Mouse (Mus musculus) hindbrain, embryonic 16.5 days (tissue): ENCODE data around the gene Dcaf5. TPM values are rescaled to one million over a fixed set of nuclear protein-coding genes. Genes with fewer than 3 reads are reported as not detected.
A peak's percentile ranks its signal among the peaks of the same experiment; 100 is the strongest.
"Not testable (repeated sequence)": the region's sequence is repeated elsewhere in the genome, so short reads cannot be mapped to it uniquely, and the experiment has no call there.

Experiments used
- ATAC-seq: fragments of 200-750 bp; cut with Nextera tagmentation; 2 replicates; pipeline ENCODE4 v1.8.0; 2017; ENCODE audit warnings: moderate TSS enrichment, moderate library complexity
- H3K27ac ChIP-seq: fragments of 300-500 bp; sonication (generic); 2 replicates; pipeline ENCODE4 v1.5.1; 2014; ENCODE audit warnings: low read depth, mild to moderate bottlenecking, control low read depth, low read length, moderate library complexity
- H3K27me3 ChIP-seq: fragments of 300-500 bp; sonication (generic); replicated peaks from 2 replicates; pipeline ENCODE4 v1.6.1; 2014; ENCODE audit warnings: low read length; ENCODE audit not compliant: control insufficient read depth, insufficient read depth
- H3K36me3 ChIP-seq: fragments of 300-500 bp; sonication (generic); 2 replicates; pipeline ENCODE4 v1.6.1; 2014; ENCODE audit warnings: mild to moderate bottlenecking, low read length, moderate library complexity, mixed read lengths; ENCODE audit not compliant: control insufficient read depth, insufficient read depth
- H3K4me1 ChIP-seq: fragments of 300-500 bp; sonication (generic); 2 replicates; pipeline ENCODE4 v1.6.1; 2014; ENCODE audit warnings: low read depth, low read length; ENCODE audit not compliant: control insufficient read depth, insufficient read depth
- H3K4me2 ChIP-seq: fragments of 300-500 bp; sonication (generic); 2 replicates; pipeline ENCODE4 v1.6.1; 2014; ENCODE audit warnings: mild to moderate bottlenecking, low read length, control low read depth, moderate library complexity
- H3K4me3 ChIP-seq: fragments of 300-500 bp; sonication (generic); 2 replicates; pipeline ENCODE4 v1.5.1; 2014; ENCODE audit warnings: mild to moderate bottlenecking, low read length, control low read depth, moderate library complexity
- H3K9ac ChIP-seq: fragments of 300-500 bp; sonication (generic); 2 replicates; pipeline ENCODE4 v1.6.1; 2014; ENCODE audit warnings: low read depth, mild to moderate bottlenecking, control low read depth, low read length, moderate library complexity
- H3K9me3 ChIP-seq: fragments of 300-500 bp; sonication (generic); 2 replicates; pipeline ENCODE4 v1.6.1; 2014; ENCODE audit warnings: mild to moderate bottlenecking, low read length, moderate library complexity; ENCODE audit not compliant: control insufficient read depth
- WGBS: fragments of 180-500 bp; shearing (Covaris S2); extraction: QIAGEN DNeasy Blood & Tissue Kit; methylation state at CpG from one replicate; pipeline ENCODE4 v1.1.7; 2014; 5-methylcytosine and 5-hydroxymethylcytosine counted together
- polyA plus RNA-seq: library from polyadenylated mRNA; unstranded; fragments of >200 nt; fragmentation: Nextera tagmentation; extraction: Ambion mirVana; gene quantifications from 2 replicates; pipeline ENCODE4 v1.2.1, GENCODE M21; 2015

Dcaf5 gene
- polyA plus RNA-seq = 19.4 and 23.6 TPM in 2 replicates

DNA sequence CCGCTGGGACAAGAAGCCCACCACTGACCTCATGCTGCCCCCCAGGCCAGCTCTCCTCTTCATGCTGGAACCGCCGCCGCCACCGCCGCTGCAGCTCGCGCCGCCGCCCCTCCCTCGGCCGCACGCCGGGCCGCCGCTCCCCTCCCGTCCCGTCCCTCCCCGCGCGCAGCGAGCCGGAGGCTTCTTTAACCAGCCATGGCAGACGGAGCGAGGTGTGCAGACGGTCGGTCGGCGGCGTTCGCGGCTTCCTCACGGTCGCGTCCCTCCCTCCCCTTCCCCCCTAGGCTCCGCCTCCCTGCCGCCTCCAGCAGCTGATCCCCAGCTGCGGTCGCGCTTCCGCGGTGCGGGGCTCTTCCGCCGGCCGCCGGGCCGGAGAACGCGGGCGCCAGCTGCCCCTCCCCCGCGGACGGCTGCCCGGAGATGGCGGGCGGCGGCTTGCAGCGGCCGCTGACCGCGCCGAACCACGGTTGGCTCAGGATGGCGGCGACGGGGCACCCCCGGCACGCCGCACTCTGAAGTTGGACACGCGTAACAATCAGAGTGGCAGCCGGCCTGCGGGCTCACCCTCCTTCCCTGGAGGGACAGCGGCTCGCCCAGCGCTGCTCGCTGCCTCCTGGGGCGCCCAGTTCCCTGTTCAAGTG, at the start of gene Dcaf5:
TSS of gene Dcaf5 (minus strand) at position 266 of the 641 bp plus-strand sequence.
- no peaks in the 10 kb centered on the region for H3K27me3 ChIP-seq
- peak within 1 kb of the TSS; percentile 51 for H3K4me2 ChIP-seq
- 0 out of 2 replicates have a peak, but pooled peaks cover 2% of the 10 kb centered on the region for H3K36me3 ChIP-seq
- H3K9me3 ChIP-seq = no peaks in the 10 kb centered on the region
- 1% methylated on average over 57 of the region's 79 CpGs for WGBS
- peaks cover 12% of the 10 kb centered on the region for H3K4me1 ChIP-seq
- H3K9ac ChIP-seq = peak within 1 kb of the TSS; percentile 84
- peak within 1 kb of the TSS; percentile 69 for H3K4me3 ChIP-seq
- H3K27ac ChIP-seq = peak within 1 kb of the TSS; percentile 97
- ATAC-seq = peak; percentile 85

DNA sequence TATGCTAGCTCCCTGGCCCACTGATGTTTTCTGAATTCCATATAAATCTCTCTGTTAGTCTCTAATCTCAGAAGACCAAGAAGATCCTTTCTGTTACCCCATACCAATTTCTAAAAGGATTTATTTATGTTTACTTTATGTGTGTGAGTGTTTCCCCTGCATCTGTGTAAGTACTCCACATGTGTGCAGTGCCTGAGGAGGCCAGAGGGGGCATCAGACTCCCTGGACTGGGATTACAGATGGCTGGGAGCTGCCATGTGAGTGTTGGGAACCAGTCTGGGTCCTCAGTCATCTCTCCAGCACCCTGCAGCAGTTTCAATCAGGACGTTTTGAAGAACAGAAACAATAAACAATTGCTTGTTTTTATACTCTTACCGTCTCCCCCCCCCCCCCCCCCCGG, 47.0 kb upstream of the Dcaf5 start:
- Histone ChIP-seq H3K9ac (no peak overlapping the region), H3K27me3 (no peaks in the 10 kb centered on the region), H3K27ac (no peak overlapping the region), H3K36me3 (peaks cover 2% of the 10 kb centered on the region; the same call in 1 of the 2 replicates), H3K4me1 (no peaks in the 10 kb centered on the region), H3K4me2 (no peak overlapping the region), H3K4me3 (no peak overlapping the region), H3K9me3 (no peaks in the 10 kb centered on the region)
- 78% methylated on average over 3 of the region's 3 CpGs for WGBS
- ATAC-seq = no peak

DNA sequence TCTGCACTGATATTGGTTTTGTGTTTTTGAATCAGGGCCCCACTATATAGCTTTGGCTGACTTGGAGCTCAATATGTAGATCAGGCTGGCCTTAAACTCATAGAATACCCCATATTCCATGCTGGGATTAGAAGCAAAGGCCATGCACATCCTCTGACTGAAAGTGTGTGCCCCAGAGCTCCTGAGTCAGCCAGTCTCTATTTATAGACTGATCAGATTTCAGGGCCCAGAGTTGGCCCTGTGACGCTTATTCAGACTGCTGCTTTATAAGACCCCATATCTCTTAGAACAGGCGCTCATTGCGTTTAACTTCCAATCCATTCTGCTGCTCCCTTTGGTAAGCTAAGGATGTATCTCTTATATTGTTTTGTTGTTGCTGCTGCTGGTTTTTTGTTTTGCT, 43.6 kb upstream of the Dcaf5 start:
- no peak overlapping the region for H3K4me2 ChIP-seq
- no peak overlapping the region for H3K4me3 ChIP-seq
- WGBS = 93% methylated on average over 3 of the region's 3 CpGs
- no peak for ATAC-seq
- H3K27me3 ChIP-seq = no peaks in the 10 kb centered on the region
- no peak overlapping the region for H3K27ac ChIP-seq
- H3K36me3 ChIP-seq = no peaks in the 10 kb centered on the region; the same call in 1 of the 2 replicates
- H3K9me3 ChIP-seq = no peaks in the 10 kb centered on the region
- no peaks in the 10 kb centered on the region for H3K4me1 ChIP-seq
- H3K9ac ChIP-seq = no peak overlapping the region

DNA sequence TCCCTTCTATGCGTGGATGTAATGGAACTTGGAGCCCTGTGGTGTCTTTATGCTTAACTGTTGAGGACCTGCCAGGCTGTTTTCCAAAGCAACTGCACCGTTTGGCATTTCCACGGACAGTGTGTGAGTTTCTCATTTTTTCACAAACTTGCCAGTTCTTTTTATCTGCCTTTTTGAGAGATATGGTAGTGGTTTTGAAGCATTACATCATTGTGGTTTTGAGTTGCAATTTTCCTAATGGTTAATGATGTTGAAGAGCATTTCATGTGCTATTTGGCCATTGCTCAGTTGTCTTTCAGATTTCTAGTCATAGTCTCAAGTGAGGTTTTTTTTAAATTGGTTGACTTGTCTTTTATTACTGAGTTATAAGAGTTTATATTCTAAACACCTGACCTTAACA, 37.3 kb upstream of the Dcaf5 start:
- Histone ChIP-seq H3K4me1 (no peaks in the 10 kb centered on the region), H3K27me3 (no peaks in the 10 kb centered on the region), H3K4me2 (no peak overlapping the region), H3K27ac (no peak overlapping the region), H3K36me3 (no peaks in the 10 kb centered on the region), H3K4me3 (no peak overlapping the region), H3K9ac (no peak overlapping the region), H3K9me3 (no peaks in the 10 kb centered on the region)
- no peak for ATAC-seq
- 74% methylated on average over 3 of the region's 3 CpGs for WGBS

DNA sequence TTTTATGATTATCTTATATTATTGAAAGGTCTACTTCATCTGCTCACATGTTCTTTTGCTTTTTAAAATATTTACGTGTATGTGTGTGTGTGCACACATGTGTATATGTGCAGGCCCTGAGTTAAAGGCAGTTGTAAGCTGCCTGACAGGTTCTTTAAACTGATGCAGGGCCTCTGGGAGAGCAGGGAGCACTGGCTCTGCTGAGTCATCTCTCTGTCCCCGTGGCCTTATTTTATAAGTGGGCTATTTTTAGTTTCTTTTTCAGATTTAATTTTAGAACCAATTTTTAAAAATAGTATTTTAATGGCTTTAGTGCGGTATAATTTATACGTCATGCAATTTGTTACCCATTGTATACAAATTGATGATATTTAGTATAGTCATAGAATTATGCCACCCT, 35.5 kb upstream of the Dcaf5 start:
- no peak for ATAC-seq
- WGBS = 83% methylated on average over 4 of the region's 4 CpGs
- Histone ChIP-seq H3K36me3 (no peaks in the 10 kb centered on the region), H3K27me3 (no peaks in the 10 kb centered on the region), H3K4me1 (no peaks in the 10 kb centered on the region), H3K4me3 (no peak overlapping the region), H3K27ac (no peak overlapping the region), H3K9me3 (no peaks in the 10 kb centered on the region), H3K9ac (no peak overlapping the region), H3K4me2 (no peak overlapping the region)

DNA sequence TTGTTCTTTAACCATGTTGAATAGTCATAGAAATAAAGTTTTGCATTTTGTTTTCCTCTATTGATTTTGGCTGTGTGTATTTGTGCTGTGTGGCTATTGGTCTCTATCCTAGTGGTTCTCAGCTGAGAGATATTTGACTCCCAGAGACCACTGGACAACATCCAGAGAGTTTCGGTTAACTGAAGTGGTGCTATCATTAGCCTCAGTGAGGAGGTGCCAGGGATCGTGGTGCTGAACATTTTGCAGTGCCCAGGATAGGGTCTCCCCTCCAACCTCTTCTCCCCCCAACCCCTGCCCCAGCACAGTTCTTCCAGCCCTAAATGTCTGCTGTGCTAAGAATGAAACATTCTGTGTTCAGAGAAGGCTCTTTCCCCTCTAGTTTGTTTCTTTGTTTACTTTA, 33.8 kb upstream of the Dcaf5 start:
- H3K4me1 ChIP-seq = no peaks in the 10 kb centered on the region
- H3K9ac ChIP-seq = no peak overlapping the region
- H3K36me3 ChIP-seq = no peaks in the 10 kb centered on the region
- no peak overlapping the region for H3K27ac ChIP-seq
- no peak for ATAC-seq
- H3K27me3 ChIP-seq = no peaks in the 10 kb centered on the region
- H3K4me2 ChIP-seq = no peak overlapping the region
- H3K4me3 ChIP-seq = no peak overlapping the region
- 82% methylated on average over 2 of the region's 2 CpGs for WGBS
- no peaks in the 10 kb centered on the region for H3K9me3 ChIP-seq

DNA sequence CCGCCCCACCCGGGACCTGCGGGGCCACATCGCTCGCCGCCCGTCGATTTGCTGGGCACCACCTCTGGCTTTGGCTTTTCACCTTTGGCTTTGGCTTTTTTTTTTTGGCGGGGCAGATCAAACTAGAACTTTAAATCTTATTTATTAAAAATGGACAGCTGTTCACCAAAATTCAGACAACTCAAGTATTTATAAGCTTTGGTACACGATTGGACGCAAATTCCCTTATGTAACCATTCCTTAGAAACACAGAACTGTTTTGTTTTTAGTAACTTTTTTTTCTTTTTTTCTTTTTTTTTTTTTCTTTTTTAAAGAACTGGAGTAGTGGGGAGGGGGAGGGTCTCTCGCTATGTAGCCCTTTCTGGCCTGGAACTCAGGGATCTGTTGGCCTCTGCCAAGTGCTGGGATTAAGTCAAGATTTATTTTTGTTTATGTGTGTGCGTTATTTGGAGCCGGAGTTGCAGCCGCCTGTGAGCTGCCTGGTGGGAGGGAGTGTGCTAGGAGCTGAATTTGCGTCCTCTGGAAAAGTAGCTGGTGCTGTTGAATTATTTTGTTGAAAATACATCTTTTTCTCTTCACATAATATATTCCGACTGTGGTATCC, 27.4 kb upstream of the Dcaf5 start:
- WGBS = 7% methylated on average over 17 of the region's 17 CpGs
- Histone ChIP-seq H3K4me1 (peaks cover 3% of the 10 kb centered on the region), H3K27me3 (no peaks in the 10 kb centered on the region), H3K9me3 (no peaks in the 10 kb centered on the region), H3K4me2 (peak overlapping the region; percentile 86), H3K27ac (peak overlapping the region; percentile 87; the same call in 1 of the 2 replicates), H3K9ac (peak overlapping the region; percentile 82), H3K36me3 (no peaks in the 10 kb centered on the region), H3K4me3 (peak overlapping the region; percentile 86)
- no peak for ATAC-seq

DNA sequence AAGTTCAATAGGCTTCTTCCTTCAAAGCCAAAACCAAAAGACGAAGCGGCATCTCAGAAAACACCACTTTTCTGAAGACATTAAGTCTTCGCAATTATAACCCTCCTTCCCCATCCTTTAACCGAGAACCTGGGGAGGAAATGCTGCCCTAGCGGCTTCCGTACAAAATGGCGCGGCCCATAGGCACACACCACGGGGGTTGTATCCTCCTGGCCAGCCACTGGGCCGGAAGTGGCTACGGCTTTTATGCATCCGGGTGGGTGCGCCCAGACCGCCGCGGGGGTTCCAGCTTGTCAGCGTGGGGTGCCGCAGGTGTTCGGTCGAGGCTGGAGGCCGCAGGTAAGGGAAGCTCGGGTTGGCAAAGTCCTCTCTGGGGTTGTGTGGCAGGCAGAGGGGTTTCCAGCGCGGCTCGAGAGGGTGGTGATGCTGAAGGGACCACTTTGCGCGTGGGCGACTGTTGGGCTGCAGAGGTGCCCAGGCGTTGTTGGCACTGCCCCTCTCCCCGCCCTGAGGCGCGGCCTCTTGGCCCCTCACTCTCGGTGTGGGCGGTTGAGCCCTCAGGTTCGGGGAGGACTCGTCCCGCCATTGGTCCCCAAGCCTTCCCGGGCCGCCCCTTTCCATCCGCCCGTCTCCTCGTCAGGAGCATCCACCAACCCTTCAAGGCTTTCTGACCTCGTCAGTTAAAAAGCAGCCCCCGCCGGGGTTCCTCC, 26.7 kb upstream of the Dcaf5 start, which contains the start of gene Exd2:
TSS of gene Exd2 (plus strand) at position 154 of the 710 bp plus-strand sequence.
- peak; percentile 98 for ATAC-seq
- H3K9ac ChIP-seq = peak within 1 kb of the TSS; percentile 82
- WGBS = under 1% methylated on average over 43 of the region's 45 CpGs
- no peaks in the 10 kb centered on the region for H3K27me3 ChIP-seq
- H3K4me2 ChIP-seq = peak within 1 kb of the TSS; percentile 86
- no peaks in the 10 kb centered on the region for H3K36me3 ChIP-seq
- H3K4me3 ChIP-seq = peak within 1 kb of the TSS; percentile 86
- no peaks in the 10 kb centered on the region for H3K9me3 ChIP-seq
- H3K4me1 ChIP-seq = peaks cover 3% of the 10 kb centered on the region
- peak within 1 kb of the TSS; percentile 87 for H3K27ac ChIP-seq

DNA sequence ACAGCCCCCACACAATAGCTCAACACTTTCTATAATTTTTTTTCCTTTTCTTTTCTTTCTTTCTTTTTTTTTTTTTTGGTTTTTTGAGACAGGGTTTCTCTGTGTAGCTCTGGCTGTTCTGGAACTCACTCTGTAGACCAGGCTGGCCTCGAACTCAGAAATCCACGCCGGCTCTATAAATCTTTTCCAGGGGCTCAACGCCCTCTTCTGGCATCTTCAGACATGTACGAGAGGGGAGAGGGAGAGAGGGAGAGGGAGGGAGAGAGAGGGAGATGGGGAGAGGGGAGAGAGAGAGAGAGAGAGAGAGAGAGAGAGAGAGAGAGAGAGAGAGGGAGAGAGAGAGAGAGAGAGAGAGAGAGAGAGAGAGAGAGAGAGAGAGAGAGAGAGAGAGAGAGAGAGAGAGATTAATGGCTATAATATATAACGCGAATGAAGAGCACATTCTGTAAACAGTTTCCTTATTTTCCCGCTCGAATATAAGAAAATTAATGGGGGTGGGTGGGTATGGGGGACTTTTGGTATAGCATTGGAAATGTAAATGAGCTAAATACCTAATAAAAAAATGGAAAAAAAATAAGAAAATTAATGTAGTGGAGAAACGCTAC, 26.0 kb upstream of the Dcaf5 start:
- ATAC-seq = peak; percentile 29; the same call in 1 of the 2 replicates
- WGBS = 10% methylated on average over 10 of the region's 10 CpGs
- not testable (repeated sequence) for H3K4me1 ChIP-seq, H3K36me3 ChIP-seq, H3K27me3 ChIP-seq, H3K9me3 ChIP-seq
- H3K4me3 ChIP-seq = peak overlapping the region; percentile 86
- peak overlapping the region; percentile 87 for H3K27ac ChIP-seq
- H3K9ac ChIP-seq = peak overlapping the region; percentile 82
- peak overlapping the region; percentile 86 for H3K4me2 ChIP-seq
